Mouse (Mus musculus) liver, embryonic 15.5 days (tissue): ENCODE results near the gene Gm45234. TPM values are rescaled to one million over a fixed set of nuclear protein-coding genes. Genes with fewer than 3 reads are reported as not detected.

Experiments
- ATAC-seq: fragments of 200-750 bp; cut with Nextera tagmentation; 2 replicates; pipeline ENCODE4 v1.8.0; 2017; ENCODE audit warnings: moderate number of reproducible peaks, mild to moderate bottlenecking, moderate library complexity; ENCODE audit not compliant: insufficient read depth
- H3K27ac ChIP-seq: fragments of 300-500 bp; sonication (generic); replicated peaks from 2 replicates; pipeline ENCODE4 v1.5.1; 2015; ENCODE audit warnings: mild to moderate bottlenecking, inconsistent platforms
- H3K27me3 ChIP-seq: fragments of 300-500 bp; sonication (generic); 2 replicates; pipeline ENCODE4 v1.6.1; 2015; ENCODE audit warnings: mild to moderate bottlenecking, inconsistent platforms
- H3K36me3 ChIP-seq: fragments of 300-500 bp; sonication (generic); replicated peaks from 2 replicates; pipeline ENCODE4 v1.6.1; 2015; ENCODE audit warnings: moderate library complexity, mild to moderate bottlenecking, inconsistent platforms
- H3K4me1 ChIP-seq: fragments of 300-500 bp; sonication (generic); replicated peaks from 2 replicates; pipeline ENCODE4 v1.6.1; 2015; ENCODE audit warnings: inconsistent platforms
- H3K4me2 ChIP-seq: fragments of 300-500 bp; sonication (generic); 2 replicates; pipeline ENCODE4 v1.6.1; 2015; ENCODE audit warnings: moderate library complexity, mild to moderate bottlenecking, inconsistent platforms
- H3K4me3 ChIP-seq: fragments of 300-500 bp; sonication (generic); replicated peaks from 2 replicates; pipeline ENCODE4 v1.5.1; 2015; ENCODE audit warnings: mild to moderate bottlenecking, inconsistent platforms
- H3K9ac ChIP-seq: fragments of 300-500 bp; sonication (generic); 2 replicates; pipeline ENCODE4 v1.6.1; 2015; ENCODE audit warnings: moderate library complexity, mild to moderate bottlenecking, inconsistent platforms
- H3K9me3 ChIP-seq: fragments of 300-500 bp; sonication (generic); replicated peaks from 2 replicates; pipeline ENCODE4 v1.6.1; 2016; ENCODE audit warnings: inconsistent platforms
- WGBS: fragments of 180-500 bp; shearing (Covaris S2); methylation state at CpG from one replicate; pipeline ENCODE4 v1.1.7; 2015; ENCODE audit warnings: mixed read lengths; ENCODE audit not compliant: insufficient replicate concordance; 5-methylcytosine and 5-hydroxymethylcytosine counted together
- polyA plus RNA-seq: library from polyadenylated mRNA; unstranded; fragments of >200 nt; fragmentation: Nextera tagmentation; extraction: Ambion mirVana; gene quantifications from 2 replicates; pipeline ENCODE4 v1.2.1, GENCODE M21; 2015

Gene Gm45234
- polyA plus RNA-seq, 1 experiment from 2014 or later, result not detected

DNA sequence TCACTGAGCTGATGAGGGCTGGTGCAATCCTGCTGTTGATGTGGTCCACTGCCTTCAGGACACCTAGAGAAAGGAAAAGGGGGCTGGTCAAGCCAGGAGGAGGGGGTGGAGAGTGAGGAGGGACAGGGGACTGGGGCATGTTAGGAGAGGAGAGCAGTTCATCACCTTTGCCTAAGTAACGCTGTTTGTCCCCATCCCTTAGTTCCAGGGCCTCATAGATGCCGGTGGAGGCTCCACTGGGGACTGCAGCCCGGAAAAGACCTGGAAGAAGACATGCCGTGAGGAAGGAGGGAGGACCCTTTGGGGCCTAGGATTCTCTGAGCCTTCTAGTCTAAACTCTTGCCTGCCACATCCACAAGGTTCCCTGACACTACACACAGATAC is 11.7 kb upstream of the Gm45234 start:
- H3K9ac ChIP-seq, result no peak overlapping the region
- H3K36me3 ChIP-seq, result no peaks in the 10 kb centered on the region
- H3K4me1 ChIP-seq, result peaks cover 24% of the 10 kb centered on the region
- H3K4me3 ChIP-seq, result no peak overlapping the region
- H3K27ac ChIP-seq, result no peak overlapping the region
- 60% methylated on average over 4 of the region's 4 CpGs for WGBS
- H3K9me3 ChIP-seq, result no peaks in the 10 kb centered on the region
- peaks cover 81% of the 10 kb centered on the region for H3K27me3 ChIP-seq
- no peak overlapping the region for H3K4me2 ChIP-seq
- no peak for ATAC-seq

- Histone ChIP-seq H3K4me2 (no peak overlapping the region), H3K9ac (no peak overlapping the region), H3K27me3 (peaks cover 84% of the 10 kb centered on the region), H3K9me3 (no peaks in the 10 kb centered on the region), H3K4me3 (no peak overlapping the region), H3K36me3 (no peaks in the 10 kb centered on the region), H3K4me1 (peaks cover 24% of the 10 kb centered on the region), H3K27ac (no peak overlapping the region)
- ATAC-seq, result no peak
- 72% methylated on average over 7 of the region's 7 CpGs for WGBS
These were observed 10.1 kb upstream of the Gm45234 start for GRCm38 (mm10) chr6:124765951-124766350.

- H3K4me3 ChIP-seq, result no peak overlapping the region
- peaks cover 92% of the 10 kb centered on the region for H3K27me3 ChIP-seq
- no peak overlapping the region for H3K9ac ChIP-seq
- H3K36me3 ChIP-seq, result no peaks in the 10 kb centered on the region
- under 1% methylated on average over 5 of the region's 5 CpGs for WGBS
- ATAC-seq, result no peak
- H3K9me3 ChIP-seq, result no peaks in the 10 kb centered on the region
- H3K27ac ChIP-seq, result no peak overlapping the region
- H3K4me2 ChIP-seq, result peak overlapping the region; percentile 42
- H3K4me1 ChIP-seq, result peaks cover 36% of the 10 kb centered on the region
These were observed 3.4 kb upstream of the Gm45234 start for GRCm38 (mm10) chr6:124759259-124759658.

- Histone ChIP-seq H3K9ac (no peak overlapping the region), H3K27me3 (peaks cover 96% of the 10 kb centered on the region), H3K9me3 (no peaks in the 10 kb centered on the region), H3K4me3 (no peak overlapping the region), H3K4me2 (peak overlapping the region; percentile 42), H3K27ac (no peak overlapping the region), H3K4me1 (peaks cover 41% of the 10 kb centered on the region), H3K36me3 (no peaks in the 10 kb centered on the region)
- ATAC-seq, result no peak
- 23% methylated on average over 2 of the region's 2 CpGs for WGBS
These were observed 3.0 kb upstream of the Gm45234 start for GRCm38 (mm10) chr6:124758849-124759232.

- Histone ChIP-seq H3K27ac (no peak overlapping the region), H3K36me3 (0 out of 2 replicates have a peak, but pooled peaks cover 1% of the 10 kb centered on the region), H3K4me3 (no peak overlapping the region), H3K4me2 (peak overlapping the region; percentile 77; the same call in 1 of the 2 replicates), H3K4me1 (peaks cover 41% of the 10 kb centered on the region), H3K9me3 (no peaks in the 10 kb centered on the region), H3K9ac (no peak overlapping the region), H3K27me3 (peaks cover 99% of the 10 kb centered on the region)
- WGBS, result 59% methylated on average over 5 of the region's 5 CpGs
- no peak for ATAC-seq
These were observed 2.4 kb upstream of the Gm45234 start for GRCm38 (mm10) chr6:124757909-124758848.

- whole genome bisulfite sequencing, result 29% methylated on average over 5 of the region's 5 CpGs
- no peak overlapping the region for H3K27ac ChIP-seq
These were observed 1.6 kb upstream of the Gm45234 start for GRCm38 (mm10) chr6:124757351-124757880.

DNA sequence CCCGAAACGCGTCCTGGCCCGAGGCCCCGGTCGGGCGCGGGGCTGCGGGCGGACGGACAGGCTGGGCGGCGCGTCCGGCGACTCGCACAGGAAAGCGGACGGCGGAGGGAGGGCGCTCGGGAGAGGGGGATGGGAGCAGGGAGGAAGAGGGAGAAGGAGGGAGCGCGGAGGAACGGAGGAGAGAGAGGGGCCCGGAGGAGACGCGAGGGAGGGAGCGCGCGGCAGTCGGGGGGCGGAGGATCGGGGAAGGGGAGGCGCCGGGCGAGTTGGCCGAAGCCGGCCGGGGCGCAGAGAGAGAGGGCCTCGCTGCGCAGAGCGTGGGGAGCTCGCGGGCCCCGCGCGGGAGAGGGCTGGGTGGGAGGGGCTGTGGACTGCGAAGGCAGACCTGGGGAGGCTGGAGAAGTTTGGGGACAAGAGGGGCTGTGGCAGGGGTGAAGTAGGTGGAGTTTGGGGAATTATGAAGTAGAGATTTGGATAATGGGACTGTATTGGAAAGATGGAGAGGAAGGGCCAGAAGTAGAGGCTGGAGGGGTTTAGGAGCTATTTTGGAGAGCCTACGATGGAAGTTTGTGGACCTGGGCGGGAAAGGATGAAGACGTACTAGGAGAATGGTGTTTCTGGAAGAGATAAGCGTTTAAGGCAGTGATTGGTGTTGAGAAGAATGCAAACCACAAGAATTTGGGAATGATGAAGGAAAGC is 980 bp upstream of the Gm45234 start:
- WGBS, result 1% methylated on average over 52 of the region's 54 CpGs
- Histone ChIP-seq H3K27me3 (peaks cover 90% of the 10 kb centered on the region), H3K4me2 (peak overlapping the region; percentile 77), H3K36me3 (0 out of 2 replicates have a peak, but pooled peaks cover 5% of the 10 kb centered on the region), H3K9ac (peak overlapping the region; percentile 58), H3K27ac (peak overlapping the region; percentile 74), H3K4me1 (peaks cover 41% of the 10 kb centered on the region), H3K4me3 (peak overlapping the region; percentile 65), H3K9me3 (no peaks in the 10 kb centered on the region)
- ATAC-seq, result peak; percentile 47

More at GRCm38 (mm10) chr6:124757351-124757880, 1.6 kb upstream of the Gm45234 start:
- Histone ChIP-seq H3K9me3 (no peaks in the 10 kb centered on the region), H3K27me3 (peaks cover 96% of the 10 kb centered on the region), H3K36me3 (0 out of 2 replicates have a peak, but pooled peaks cover 5% of the 10 kb centered on the region), H3K9ac (no peak overlapping the region), H3K4me2 (peak overlapping the region; percentile 77), H3K4me3 (peak overlapping the region; percentile 65), H3K4me1 (peaks cover 41% of the 10 kb centered on the region)
- no peak for ATAC-seq

- Histone ChIP-seq H3K36me3 (0 out of 2 replicates have a peak, but pooled peaks cover 5% of the 10 kb centered on the region), H3K9me3 (no peaks in the 10 kb centered on the region), H3K27ac (no peak overlapping the region), H3K27me3 (peaks cover 76% of the 10 kb centered on the region), H3K4me1 (peaks cover 41% of the 10 kb centered on the region), H3K4me3 (peak overlapping the region; percentile 65), H3K4me2 (peak overlapping the region; percentile 77), H3K9ac (0 out of 2 replicates have a peak overlapping the region, but pooled peaks have one; percentile 58)
- WGBS, result 19% methylated on average over 3 of the region's 3 CpGs
- ATAC-seq, result no peak
These were observed 515 bp downstream of the Gm45234 start for GRCm38 (mm10) chr6:124755306-124755705.

DNA sequence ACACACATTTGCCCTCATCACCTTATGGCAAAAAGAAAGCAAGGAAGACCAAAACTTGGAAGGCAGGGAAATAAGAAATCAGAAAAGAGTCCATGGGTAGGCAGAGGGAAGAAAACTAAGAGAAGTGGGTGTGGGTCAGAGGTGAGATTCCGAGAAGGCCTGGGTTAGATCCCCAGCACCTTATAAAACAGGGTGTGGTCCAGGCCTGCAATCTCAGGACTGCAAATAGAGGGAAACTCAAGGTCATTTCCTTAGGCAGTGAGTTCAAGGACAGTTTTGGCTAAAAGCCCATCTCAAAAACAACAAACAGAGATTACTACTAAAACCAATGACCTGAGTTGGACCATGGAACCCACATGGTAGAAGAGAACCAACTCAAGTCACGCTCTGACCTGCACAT is 2.0 kb downstream of the Gm45234 start:
- Histone ChIP-seq H3K36me3 (0 out of 2 replicates have a peak, but pooled peaks cover 5% of the 10 kb centered on the region), H3K27ac (no peak overlapping the region), H3K27me3 (peaks cover 61% of the 10 kb centered on the region), H3K4me1 (peaks cover 38% of the 10 kb centered on the region), H3K9ac (no peak overlapping the region), H3K4me2 (no peak overlapping the region), H3K4me3 (no peak overlapping the region), H3K9me3 (no peaks in the 10 kb centered on the region)
- ATAC-seq, result no peak
- WGBS, result 79% methylated on average over 2 of the region's 2 CpGs

GRCm38 (mm10) chr6:124750405-124750804 is 5.4 kb downstream of the Gm45234 start:
- no peak overlapping the region for H3K4me2 ChIP-seq
- H3K27ac ChIP-seq, result no peak overlapping the region
- peaks cover 27% of the 10 kb centered on the region for H3K27me3 ChIP-seq
- H3K9ac ChIP-seq, result no peak overlapping the region
- no peak for ATAC-seq
- 65% methylated on average over 8 of the region's 8 CpGs for WGBS
- no peaks in the 10 kb centered on the region for H3K9me3 ChIP-seq
- H3K4me1 ChIP-seq, result peaks cover 26% of the 10 kb centered on the region
- 0 out of 2 replicates have a peak, but pooled peaks cover 5% of the 10 kb centered on the region for H3K36me3 ChIP-seq
- H3K4me3 ChIP-seq, result no peak overlapping the region
